In the genomic region with DNA sequence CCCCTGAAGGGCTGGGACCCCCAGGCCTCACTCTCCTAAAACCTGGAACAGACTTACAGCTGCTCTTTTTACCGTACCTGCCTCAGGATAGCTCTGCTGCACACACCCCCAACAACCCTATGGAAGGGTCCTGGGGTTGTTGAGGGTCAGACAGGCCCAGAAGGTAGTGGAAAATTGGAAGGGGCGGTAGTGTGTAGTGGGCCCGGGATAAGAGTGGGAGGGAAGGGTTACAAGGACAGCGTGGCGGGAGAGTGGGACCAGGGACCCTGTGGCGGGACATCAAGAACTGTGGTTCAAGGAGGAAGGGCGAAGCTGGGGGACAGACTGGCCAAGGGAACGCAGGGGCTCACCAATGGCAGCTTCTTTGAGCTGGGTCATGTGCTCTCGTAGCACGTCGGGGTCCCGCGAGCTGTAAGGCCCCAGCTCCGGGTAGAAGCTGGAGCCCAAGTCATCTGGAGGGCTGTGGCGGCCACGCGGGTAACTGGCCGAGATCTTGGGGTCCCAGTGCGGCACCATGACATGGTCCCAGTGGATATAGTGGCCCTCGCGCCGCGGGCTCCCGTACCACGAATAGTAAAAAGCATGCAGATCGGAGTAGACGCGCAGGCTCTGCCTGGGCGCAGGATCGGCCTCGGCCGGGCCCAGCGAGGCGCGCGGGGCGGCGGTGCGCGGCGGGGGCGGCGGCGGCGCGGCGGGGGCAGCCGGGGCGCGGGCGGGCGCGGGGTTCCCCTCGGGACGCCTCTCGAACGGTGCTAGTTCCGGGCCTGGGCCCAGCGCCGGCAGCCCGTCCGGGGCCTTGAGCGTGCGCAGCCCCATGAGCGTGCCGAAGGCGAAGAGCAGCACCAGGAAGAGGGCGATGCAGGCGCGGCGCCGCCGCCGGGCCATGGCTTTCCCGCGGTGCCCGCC, we compare ENCODE assay signal across 8 mouse cellular contexts. TPM values are rescaled to one million over a fixed set of nuclear protein-coding genes. Genes with fewer than 3 reads are reported as not detected.
DNase-seq lines count a peak whose midpoint lies in the region; ATAC-seq and TF ChIP-seq lines count a peak whose summit lies in the region.

Gene Maneal, minus strand, starts transcription at position 889 of the 906 bp plus-strand sequence.

- H3K4me3 ChIP-seq in heart, embryonic 11.5 days (ENCODE audit: low read depth, low read length) = peak within 1 kb of the TSS; percentile 46
- H3K4me3 ChIP-seq in embryonic facial prominence, embryonic 11.5 days (ENCODE audit: low read depth, low read length) = peak within 1 kb of the TSS; percentile 55
- H3K4me3 ChIP-seq in midbrain, postnatal 0 days (ENCODE audit: low read depth, low read length) = peak within 1 kb of the TSS; percentile 54

- no peak within 1 kb of the TSS for H3K27ac ChIP-seq in heart, embryonic 11.5 days (ENCODE audit: low read depth, low read length)
- no peak within 1 kb of the TSS for H3K27ac ChIP-seq in embryonic facial prominence, embryonic 11.5 days (replicated peaks; ENCODE audit: low read depth, low read length)
- H3K27ac ChIP-seq in midbrain, postnatal 0 days (ENCODE audit: low read depth, low read length) = peak within 1 kb of the TSS; percentile 69

- peaks cover 33% of the 10 kb centered on the region for H3K27me3 ChIP-seq in heart, embryonic 11.5 days (ENCODE audit: control insufficient read depth, insufficient read depth, low read length)
- peaks cover 21% of the 10 kb centered on the region for H3K27me3 ChIP-seq in embryonic facial prominence, embryonic 11.5 days (ENCODE audit: control insufficient read depth, insufficient read depth, low read length)
- no peaks in the 10 kb centered on the region for H3K27me3 ChIP-seq in midbrain, postnatal 0 days (ENCODE audit: insufficient read depth, low read length)

- peaks cover 2% of the 10 kb centered on the region; the same call in 1 of the 2 replicates for H3K4me1 ChIP-seq in heart, embryonic 11.5 days (ENCODE audit: control insufficient read depth, insufficient read depth, low read length)
- H3K4me1 ChIP-seq in embryonic facial prominence, embryonic 11.5 days (ENCODE audit: control insufficient read depth, insufficient read depth, low read length) = peaks cover 2% of the 10 kb centered on the region; the same call in 1 of the 2 replicates
- H3K4me1 ChIP-seq in midbrain, postnatal 0 days (ENCODE audit: insufficient read depth, low read length) = peaks cover 12% of the 10 kb centered on the region; the same call in 1 of the 2 replicates

- TF ChIP-seq CTCF in midbrain, postnatal 0 days (IDR thresholded peaks at IDR 0.05) = no peak

- H3K36me3 ChIP-seq in heart, embryonic 11.5 days (ENCODE audit: control insufficient read depth, insufficient read depth, low read length) = no peaks in the 10 kb centered on the region
- H3K36me3 ChIP-seq in embryonic facial prominence, embryonic 11.5 days (replicated peaks; ENCODE audit: control insufficient read depth, insufficient read depth, low read depth, low read length) = no peaks in the 10 kb centered on the region
- H3K36me3 ChIP-seq in midbrain, postnatal 0 days (ENCODE audit: insufficient read depth, low read length) = peaks cover 22% of the 10 kb centered on the region

- DNase-seq in heart, adult 18-20 months = no peak
- no peak for DNase-seq in embryonic facial prominence, embryonic 11.5 days (ENCODE audit: low spot score)
- peak; percentile 38 to 47 for DNase-seq in layer of hippocampus, postnatal 10 days (ENCODE audit: low spot score in 2 of 2)
- peak; percentile 47 for DNase-seq in midbrain, postnatal 0 days (ENCODE audit: low spot score)
- no peak for DNase-seq in urinary bladder, postnatal 25 days (ENCODE audit: low spot score)
- DNase-seq in spleen, postnatal 4 days (ENCODE audit: low spot score in 2 of 2) = no peak

- H3K9me3 ChIP-seq in heart, embryonic 11.5 days (replicated peaks; ENCODE audit: control insufficient read depth, low read length) = no peaks in the 10 kb centered on the region
- H3K9me3 ChIP-seq in embryonic facial prominence, embryonic 11.5 days (replicated peaks; ENCODE audit: control insufficient read depth, low read length) = no peaks in the 10 kb centered on the region
- no peaks in the 10 kb centered on the region for H3K9me3 ChIP-seq in midbrain, postnatal 0 days (ENCODE audit: low read length)

- peak within 1 kb of the TSS; percentile 39; the same call in 1 of the 2 replicates for H3K9ac ChIP-seq in heart, embryonic 11.5 days (ENCODE audit: low read depth, low read length)
- H3K9ac ChIP-seq in embryonic facial prominence, embryonic 11.5 days (replicated peaks; ENCODE audit: low read length) = peak within 1 kb of the TSS; percentile 60
- peak within 1 kb of the TSS; percentile 76 for H3K9ac ChIP-seq in midbrain, postnatal 0 days (replicated peaks; ENCODE audit: low read length, poor library complexity, severe bottlenecking)

- 5% methylated on average over 41 of the region's 77 CpGs for WGBS in heart, embryonic 11.5 days (ENCODE audit: insufficient replicate concordance)
- 3% methylated on average over 59 of the region's 77 CpGs for WGBS in embryonic facial prominence, embryonic 11.5 days
- 3% methylated on average over 58 of the region's 77 CpGs for WGBS in midbrain, postnatal 0 days

- ATAC-seq in heart, embryonic 11.5 days (replicated peaks; ENCODE audit: insufficient number of reproducible peaks, low FRiP score, low TSS enrichment) = peak; percentile 23; the same call in 1 of the 2 replicates
- ATAC-seq in CD4-positive, CD25-positive, alpha-beta regulatory T cell, adult 4 months = peak; percentile 5
- peak; percentile 50 for ATAC-seq in embryonic facial prominence, embryonic 11.5 days (replicated peaks; ENCODE audit: insufficient number of reproducible peaks, low FRiP score, low TSS enrichment, low read depth)
- peak; percentile 61; the same call in 1 of the 2 replicates for ATAC-seq in midbrain, postnatal 0 days (ENCODE audit: low FRiP score)

- peak within 1 kb of the TSS; percentile 91 for H3K4me2 ChIP-seq in heart, embryonic 11.5 days
- H3K4me2 ChIP-seq in embryonic facial prominence, embryonic 11.5 days (ENCODE audit: low read depth, low read length) = peak within 1 kb of the TSS; percentile 79
- H3K4me2 ChIP-seq in midbrain, postnatal 0 days (ENCODE audit: low read depth, low read length, poor library complexity, severe bottlenecking) = peak within 1 kb of the TSS; percentile 84

RNA-seq across cellular contexts. Expression of gene Maneal, which starts in this region (rescaled TPM):
- 0.13 and 0.21 TPM in 2 replicates for polyA plus RNA-seq in heart, embryonic 11.5 days (2014; fragmentation: Nextera tagmentation; extraction: Ambion mirVana)
- total RNA-seq in heart, adult 18-20 months (2021) = under 1 TPM; 0.52 to 0.57 TPM
- under 1 TPM; 0.58 to 0.62 TPM for polyA plus RNA-seq in CD4-positive, CD25-positive, alpha-beta regulatory T cell, adult 4 months (2017; shearing (Covaris generic))
- 1.9 and 2.4 TPM in 2 replicates for polyA plus RNA-seq in embryonic facial prominence, embryonic 11.5 days (2014; fragmentation: Nextera tagmentation; extraction: Ambion mirVana)
- 10 to 100 TPM; 43.5 to 48.3 TPM for total RNA-seq in layer of hippocampus, postnatal 10 days (2021)
- total RNA-seq in midbrain, postnatal 0 days (2014; rRNA removed) = 43.7 and 50.5 TPM in 2 replicates
- polyA plus RNA-seq in midbrain, postnatal 0 days (2015; fragmentation: Nextera tagmentation; extraction: Ambion mirVana) = 9.4 and 9.5 TPM in 2 replicates

Comparison
In these comparisons a context has a peak if more than half of its experiments do, and no peak if none do; other contexts are left out.
1. RNA of gene Maneal (total RNA-seq): 43.7 to 50.5 TPM in midbrain, postnatal 0 days and 43.5 to 48.3 TPM in layer of hippocampus, postnatal 10 days; 0.52 to 0.57 TPM in heart, adult 18-20 months; every median in the first group is over 10 times any median in the second.
2. Peak in ATAC-seq, H3K4me3 ChIP-seq, H3K9ac ChIP-seq and H3K4me2 ChIP-seq in heart, embryonic 11.5 days; RNA of the gene not detected or under 1 TPM.
3. Peak in ATAC-seq in CD4-positive, CD25-positive, alpha-beta regulatory T cell, adult 4 months; RNA of the gene not detected or under 1 TPM.
4. ATAC-seq: peak in every context shown above with its lines; median percentile 61 in midbrain, postnatal 0 days; 50 in embryonic facial prominence, embryonic 11.5 days; 23 in heart, embryonic 11.5 days; 5 in CD4-positive, CD25-positive, alpha-beta regulatory T cell, adult 4 months.
5. DNase-seq: peak in layer of hippocampus, postnatal 10 days (2 of 2) and midbrain, postnatal 0 days (single experiment); none in heart, adult 18-20 months (0 of 2), embryonic facial prominence, embryonic 11.5 days (single experiment), urinary bladder, postnatal 25 days (single experiment) and spleen, postnatal 4 days (0 of 2).
6. Peak in every context shown above with its lines, with median percentiles within 50 percentile points of each other: H3K4me2 ChIP-seq, H3K4me3 ChIP-seq and H3K9ac ChIP-seq.